Mouse (Mus musculus): ENCODE results near the gene Smg7. TPM values are rescaled to one million over a fixed set of nuclear protein-coding genes. Genes with fewer than 3 reads are reported as not detected.

Gene Smg7
- polyA plus RNA-seq, 1 experiment from 2014 or later, result 21.9 TPM

DNA sequence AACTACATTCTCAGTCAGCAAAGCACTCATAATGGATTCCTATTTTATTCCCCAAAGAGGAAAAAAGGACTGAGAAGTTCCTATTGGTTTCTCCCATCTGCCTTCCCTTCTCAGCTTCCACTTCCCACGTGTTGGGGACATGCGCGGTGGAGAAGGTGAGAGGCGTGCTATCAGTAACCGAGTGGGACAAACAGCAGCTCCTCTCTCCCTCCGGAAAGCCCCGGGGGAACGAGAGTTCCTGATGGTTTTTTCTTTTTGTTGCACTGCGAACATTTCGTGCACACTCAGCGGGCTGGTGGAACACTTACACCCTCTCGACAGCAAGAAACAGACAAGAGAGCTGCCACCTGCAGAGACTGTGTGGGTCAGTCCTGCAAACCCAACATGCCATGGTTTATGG is 63.6 kb downstream of the Smg7 start:
- Histone ChIP-seq H3K36me3 (peaks cover 66% of the 10 kb centered on the region), H3K27me3 (no peaks in the 10 kb centered on the region), H3K4me1 (replicated peaks) (no peaks in the 10 kb centered on the region), H3K9me3 (replicated peaks) (no peaks in the 10 kb centered on the region), H3K27ac (no peak overlapping the region), H3K9ac (no peak overlapping the region), H3K4me2 (no peak overlapping the region), H3K4me3 (no peak overlapping the region)
- no peak for ATAC-seq (replicated peaks; ENCODE audit: insufficient number of reproducible peaks, insufficient read depth, low FRiP score, low read depth)
- WGBS, result 81% methylated on average over 12 of the region's 12 CpGs

DNA sequence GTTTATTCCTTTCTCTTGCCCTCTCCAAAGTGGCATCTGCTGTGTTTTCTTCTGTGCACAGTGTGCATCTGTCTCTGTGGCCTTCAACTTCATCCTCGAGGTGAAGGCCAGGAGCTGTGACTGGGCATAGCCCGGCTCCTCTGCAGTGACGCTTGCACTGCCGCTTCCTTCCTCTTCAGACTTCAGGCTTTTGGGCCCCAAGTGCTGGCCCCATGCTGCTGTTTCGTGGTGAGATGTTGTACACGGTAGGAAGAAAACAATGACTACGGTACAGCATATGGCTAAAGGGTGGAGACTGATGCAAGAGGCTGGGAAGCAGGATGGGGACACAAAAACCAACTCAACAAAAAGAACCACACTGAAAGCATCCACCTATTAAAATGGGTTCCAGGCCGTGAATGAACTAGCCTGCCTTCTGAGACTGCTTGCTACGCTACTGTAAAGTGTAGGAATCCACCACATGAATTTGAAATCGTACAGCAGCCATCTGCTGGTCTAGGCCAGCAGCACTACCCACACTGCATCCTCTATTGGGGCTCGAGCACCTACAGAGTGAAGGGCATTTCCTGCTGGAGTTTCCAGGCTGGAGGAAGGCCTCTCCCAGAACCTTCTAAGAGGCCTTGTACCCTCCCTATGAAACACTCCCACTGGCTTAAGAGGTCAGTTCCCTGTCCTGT is 64.3 kb downstream of the Smg7 start:
- peaks cover 59% of the 10 kb centered on the region for H3K36me3 ChIP-seq
- H3K4me1 ChIP-seq (replicated peaks), result no peaks in the 10 kb centered on the region
- 80% methylated on average over 11 of the region's 11 CpGs for WGBS
- no peak overlapping the region for H3K4me2 ChIP-seq
- no peak overlapping the region for H3K27ac ChIP-seq
- no peak overlapping the region for H3K9ac ChIP-seq
- no peak overlapping the region for H3K4me3 ChIP-seq
- no peaks in the 10 kb centered on the region for H3K27me3 ChIP-seq
- ATAC-seq (replicated peaks; ENCODE audit: insufficient number of reproducible peaks, insufficient read depth, low FRiP score, low read depth), result no peak
- no peaks in the 10 kb centered on the region for H3K9me3 ChIP-seq (replicated peaks)

DNA sequence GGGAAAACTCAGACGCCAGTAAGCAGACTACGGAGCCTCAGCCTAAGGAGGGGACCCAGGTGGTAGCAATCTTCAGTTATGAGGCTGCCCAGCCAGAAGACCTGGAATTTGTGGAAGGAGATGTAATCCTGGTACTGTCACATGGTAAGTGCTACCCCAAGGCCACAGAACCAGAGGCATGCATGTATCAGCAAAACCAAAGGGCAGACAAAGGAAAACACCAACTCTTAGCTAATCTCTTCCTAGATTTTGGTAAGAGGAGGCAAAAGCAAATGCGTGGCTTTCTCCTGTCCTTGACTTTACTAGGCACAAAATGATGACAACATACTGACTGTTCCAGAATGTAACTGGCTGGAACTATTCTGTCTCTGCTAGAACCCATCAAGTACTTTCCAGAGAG is 67.4 kb downstream of the Smg7 start:
- Histone ChIP-seq H3K9ac (no peak overlapping the region), H3K36me3 (peaks cover 33% of the 10 kb centered on the region), H3K4me2 (no peak overlapping the region), H3K27me3 (no peaks in the 10 kb centered on the region), H3K27ac (no peak overlapping the region), H3K9me3 (replicated peaks) (no peaks in the 10 kb centered on the region), H3K4me1 (replicated peaks) (no peaks in the 10 kb centered on the region), H3K4me3 (no peak overlapping the region)
- ATAC-seq (replicated peaks; ENCODE audit: insufficient number of reproducible peaks, insufficient read depth, low FRiP score, low read depth), result no peak
- WGBS, result 89% methylated on average over 3 of the region's 3 CpGs

DNA sequence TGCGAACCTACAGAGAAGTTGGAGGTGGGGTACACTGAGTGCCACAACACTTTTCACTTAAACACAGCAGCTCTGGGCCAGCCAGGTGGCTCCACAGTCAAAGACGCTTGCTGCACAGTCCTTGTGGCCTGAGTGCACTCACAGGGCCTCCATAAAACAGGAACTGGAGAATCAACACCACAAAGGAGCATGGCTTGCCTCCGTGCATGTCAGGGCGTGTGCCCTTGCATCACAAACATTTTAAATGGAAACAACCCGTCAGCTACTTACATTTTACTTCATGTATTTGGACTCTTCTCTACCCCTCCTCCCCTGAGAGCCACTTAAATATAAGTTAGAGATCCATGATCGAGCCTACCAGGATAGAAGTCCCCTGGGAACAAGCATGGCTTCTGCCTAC is 70.1 kb downstream of the Smg7 start:
- H3K27me3 ChIP-seq, result no peaks in the 10 kb centered on the region
- WGBS, result 84% methylated on average over 6 of the region's 6 CpGs
- no peak overlapping the region for H3K4me3 ChIP-seq
- H3K4me2 ChIP-seq, result no peak overlapping the region
- H3K27ac ChIP-seq, result no peak overlapping the region
- H3K9ac ChIP-seq, result no peak overlapping the region
- ATAC-seq (replicated peaks; ENCODE audit: insufficient number of reproducible peaks, insufficient read depth, low FRiP score, low read depth), result no peak
- no peaks in the 10 kb centered on the region for H3K4me1 ChIP-seq (replicated peaks)
- no peaks in the 10 kb centered on the region for H3K9me3 ChIP-seq (replicated peaks)
- peaks cover 9% of the 10 kb centered on the region for H3K36me3 ChIP-seq

DNA sequence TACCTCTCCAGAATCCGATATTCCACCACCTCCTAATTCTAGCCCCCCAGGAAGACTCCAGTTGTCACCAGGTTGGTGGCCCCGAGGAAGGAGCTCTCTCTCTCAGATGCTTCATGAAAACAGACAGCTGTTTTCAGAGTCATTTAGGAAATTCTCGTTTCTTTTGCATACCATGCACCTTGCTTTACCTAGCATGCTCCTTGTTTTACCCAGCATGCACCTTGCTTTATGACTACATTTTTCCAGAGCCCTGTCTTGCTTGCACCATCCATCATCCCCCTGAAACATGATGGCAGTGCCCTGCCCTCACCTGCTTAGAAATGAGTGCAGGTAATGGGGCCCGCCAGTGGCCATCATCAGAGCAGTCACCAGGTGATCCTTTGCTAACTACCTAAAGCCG is 70.8 kb downstream of the Smg7 start:
- no peak overlapping the region for H3K4me2 ChIP-seq
- no peak overlapping the region for H3K4me3 ChIP-seq
- no peak overlapping the region for H3K9ac ChIP-seq
- H3K36me3 ChIP-seq, result peaks cover 4% of the 10 kb centered on the region; the same call in 1 of the 2 replicates
- no peaks in the 10 kb centered on the region for H3K27me3 ChIP-seq
- no peak overlapping the region for H3K27ac ChIP-seq
- H3K9me3 ChIP-seq (replicated peaks), result no peaks in the 10 kb centered on the region
- no peak for ATAC-seq (replicated peaks; ENCODE audit: insufficient number of reproducible peaks, insufficient read depth, low FRiP score, low read depth)
- H3K4me1 ChIP-seq (replicated peaks), result no peaks in the 10 kb centered on the region
- 72% methylated on average over 5 of the region's 5 CpGs for WGBS

- Histone ChIP-seq H3K9ac (no peak overlapping the region), H3K4me1 (replicated peaks) (no peaks in the 10 kb centered on the region), H3K36me3 (no peaks in the 10 kb centered on the region), H3K4me3 (no peak overlapping the region), H3K4me2 (no peak overlapping the region), H3K9me3 (replicated peaks) (no peaks in the 10 kb centered on the region), H3K27ac (no peak overlapping the region), H3K27me3 (no peaks in the 10 kb centered on the region)
- WGBS, result 83% methylated on average over 8 of the region's 8 CpGs
- ATAC-seq (replicated peaks; ENCODE audit: insufficient number of reproducible peaks, insufficient read depth, low FRiP score, low read depth), result no peak
Measured at GRCm38 (mm10) chr1:152831003-152831402, 71.4 kb downstream of the Smg7 start.

DNA sequence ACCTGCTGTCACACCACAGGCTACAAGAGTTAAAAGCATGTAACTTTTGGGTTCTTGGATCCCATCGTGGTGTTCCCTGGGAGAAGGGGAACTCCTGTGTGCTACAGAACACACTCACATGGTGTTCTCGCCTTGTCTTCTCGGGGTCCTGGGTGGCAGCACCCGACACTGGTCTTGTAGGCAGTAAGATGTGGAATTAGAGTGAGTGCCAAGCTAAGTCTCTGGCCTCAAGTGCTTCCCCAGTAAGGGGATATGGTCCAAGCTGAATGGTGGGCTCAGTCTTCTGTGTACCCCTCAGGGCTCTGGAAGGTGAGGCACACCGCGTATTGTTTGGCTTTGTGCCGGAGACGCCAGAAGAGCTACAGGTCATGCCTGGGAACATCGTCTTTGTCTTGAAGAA is 72.4 kb downstream of the Smg7 start:
- Histone ChIP-seq H3K27me3 (no peaks in the 10 kb centered on the region), H3K4me1 (replicated peaks) (no peaks in the 10 kb centered on the region), H3K4me3 (no peak overlapping the region), H3K9ac (no peak overlapping the region), H3K9me3 (replicated peaks) (no peaks in the 10 kb centered on the region), H3K4me2 (no peak overlapping the region), H3K27ac (no peak overlapping the region), H3K36me3 (no peaks in the 10 kb centered on the region)
- WGBS, result 89% methylated on average over 9 of the region's 9 CpGs
- no peak for ATAC-seq (replicated peaks; ENCODE audit: insufficient number of reproducible peaks, insufficient read depth, low FRiP score, low read depth)

DNA sequence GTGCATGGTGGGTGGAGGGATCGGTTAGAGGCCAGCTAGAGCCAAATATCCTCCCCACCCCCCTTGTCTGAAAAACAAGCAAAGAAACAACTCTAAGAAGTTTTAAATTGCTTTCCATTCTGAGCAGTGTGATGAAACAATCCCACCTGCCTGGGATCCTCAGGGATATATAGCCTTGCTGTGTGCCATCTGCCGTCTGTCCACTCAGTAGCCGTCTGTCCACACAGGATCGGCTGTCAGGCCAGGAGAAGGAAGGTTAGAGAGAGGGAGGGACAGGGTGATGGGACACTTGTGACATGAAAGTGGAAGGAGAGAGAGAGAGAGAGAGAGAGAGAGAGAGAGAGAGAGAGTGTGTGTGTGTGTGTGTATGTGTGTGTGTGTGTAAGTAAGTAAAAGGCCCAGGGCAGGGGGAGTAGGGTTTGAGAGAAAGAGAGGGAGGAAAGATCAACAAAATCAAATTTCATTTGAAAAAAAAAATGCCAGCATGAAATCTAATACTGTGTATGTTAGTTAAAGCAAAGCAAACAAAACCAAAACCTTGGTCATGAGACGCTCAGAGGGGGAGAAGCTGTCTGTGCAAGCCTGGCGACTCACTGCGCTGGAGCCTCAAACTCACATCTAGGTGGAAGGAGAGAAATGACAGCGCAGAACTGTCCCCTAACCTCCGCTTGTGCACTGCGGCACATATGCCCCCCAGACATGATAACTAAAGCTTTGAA is 73.7 kb downstream of the Smg7 start:
- ATAC-seq (replicated peaks; ENCODE audit: insufficient number of reproducible peaks, insufficient read depth, low FRiP score, low read depth), result no peak

DNA sequence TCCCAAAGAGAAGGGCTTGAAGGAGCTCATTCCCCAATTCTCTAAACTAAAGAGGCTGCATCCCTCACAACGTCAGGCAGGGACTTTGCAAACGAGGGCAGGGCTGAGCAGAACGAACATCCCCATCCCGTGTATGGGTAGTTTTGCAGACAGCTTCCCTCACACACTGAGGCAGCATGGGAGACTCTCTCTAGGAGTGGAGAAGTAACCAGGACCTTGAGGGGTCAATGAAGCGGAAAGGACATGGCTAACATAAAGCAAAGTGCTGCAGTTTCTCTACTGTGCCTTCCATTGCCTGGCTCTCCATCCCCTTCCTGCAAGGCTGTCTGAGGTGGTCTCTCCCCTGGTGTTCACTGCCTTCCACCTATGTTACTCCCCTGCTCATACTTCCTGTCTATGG is 74.3 kb downstream of the Smg7 start:
- H3K9ac ChIP-seq, result no peak overlapping the region
- no peaks in the 10 kb centered on the region for H3K36me3 ChIP-seq
- no peaks in the 10 kb centered on the region for H3K27me3 ChIP-seq
- no peaks in the 10 kb centered on the region for H3K4me1 ChIP-seq (replicated peaks)
- H3K9me3 ChIP-seq (replicated peaks), result no peaks in the 10 kb centered on the region
- no peak overlapping the region for H3K4me3 ChIP-seq
- no peak for ATAC-seq (replicated peaks; ENCODE audit: insufficient number of reproducible peaks, insufficient read depth, low FRiP score, low read depth)
- WGBS, result 76% methylated on average over 5 of the region's 5 CpGs
- H3K4me2 ChIP-seq, result no peak overlapping the region
- H3K27ac ChIP-seq, result no peak overlapping the region

More for the DNA sequence above, 73.7 kb downstream of the Smg7 start:
- Histone ChIP-seq H3K9ac (no peak overlapping the region), H3K9me3 (replicated peaks) (no peaks in the 10 kb centered on the region), H3K4me1 (replicated peaks) (no peaks in the 10 kb centered on the region), H3K27me3 (no peaks in the 10 kb centered on the region), H3K36me3 (no peaks in the 10 kb centered on the region), H3K4me3 (no peak overlapping the region), H3K27ac (no peak overlapping the region), H3K4me2 (no peak overlapping the region)
- 72% methylated on average over 10 of the region's 10 CpGs for WGBS

DNA sequence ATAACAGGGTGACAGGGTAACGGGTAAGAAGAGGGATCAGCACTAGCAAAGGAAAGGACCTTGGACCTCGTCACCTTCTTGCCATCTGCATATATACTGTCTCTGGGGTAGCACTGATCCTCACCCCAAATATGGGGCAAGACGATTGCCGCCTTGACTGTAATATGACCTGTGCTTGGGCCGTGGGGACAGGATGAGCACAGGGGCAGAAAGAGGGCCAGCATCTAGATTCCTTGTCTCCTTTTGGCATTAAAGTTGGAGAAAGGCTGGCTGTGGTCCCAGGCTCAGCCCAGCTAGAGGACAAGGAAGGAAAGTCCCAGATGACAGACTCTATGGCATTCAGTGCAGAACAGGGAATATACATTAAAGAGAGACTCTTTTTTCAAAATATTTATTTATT is 76.0 kb downstream of the Smg7 start:
- H3K36me3 ChIP-seq, result no peaks in the 10 kb centered on the region
- no peak overlapping the region for H3K4me3 ChIP-seq
- H3K27ac ChIP-seq, result no peak overlapping the region
- no peak overlapping the region for H3K9ac ChIP-seq
- 72% methylated on average over 5 of the region's 5 CpGs for WGBS
- no peaks in the 10 kb centered on the region; the same call in 1 of the 2 replicates for H3K9me3 ChIP-seq (replicated peaks)
- ATAC-seq (replicated peaks; ENCODE audit: insufficient number of reproducible peaks, insufficient read depth, low FRiP score, low read depth), result no peak
- no peaks in the 10 kb centered on the region for H3K4me1 ChIP-seq (replicated peaks)
- H3K4me2 ChIP-seq, result no peak overlapping the region
- no peaks in the 10 kb centered on the region for H3K27me3 ChIP-seq

DNA sequence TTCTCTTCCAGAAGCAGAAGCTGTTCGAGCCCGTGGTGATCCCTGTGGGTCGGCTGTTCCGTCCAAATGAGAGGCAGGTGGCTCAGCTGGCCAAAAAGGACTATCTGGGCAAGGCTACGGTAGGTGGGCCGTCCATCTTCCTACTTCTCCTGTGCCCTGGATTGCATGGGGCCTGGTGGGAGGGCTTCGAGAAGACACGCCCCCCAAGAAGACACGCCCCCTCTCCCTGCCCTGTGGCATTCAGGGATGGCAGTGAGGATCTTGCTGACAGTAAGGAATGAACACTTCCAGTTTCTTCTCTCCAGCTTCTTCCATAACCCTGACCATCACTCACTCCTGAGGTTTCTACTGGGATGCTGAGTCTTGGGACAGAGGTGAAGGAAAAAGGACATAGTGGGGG is 78.2 kb downstream of the Smg7 start:
- H3K4me2 ChIP-seq, result no peak overlapping the region
- no peaks in the 10 kb centered on the region for H3K27me3 ChIP-seq
- H3K9ac ChIP-seq, result no peak overlapping the region
- H3K4me3 ChIP-seq, result no peak overlapping the region
- ATAC-seq (replicated peaks; ENCODE audit: insufficient number of reproducible peaks, insufficient read depth, low FRiP score, low read depth), result no peak
- H3K36me3 ChIP-seq, result no peaks in the 10 kb centered on the region
- WGBS, result 72% methylated on average over 9 of the region's 9 CpGs
- 0 out of 2 replicates have a peak, but pooled peaks cover 3% of the 10 kb centered on the region for H3K4me1 ChIP-seq (replicated peaks)
- H3K9me3 ChIP-seq (replicated peaks), result no peaks in the 10 kb centered on the region; the same call in 1 of the 2 replicates
- no peak overlapping the region for H3K27ac ChIP-seq

- no peak overlapping the region for H3K4me3 ChIP-seq
- 79% methylated on average over 4 of the region's 4 CpGs for WGBS
- H3K9ac ChIP-seq, result no peak overlapping the region
Measured at GRCm38 (mm10) chr1:152821746-152822145, 80.7 kb downstream of the Smg7 start.

More at GRCm38 (mm10) chr1:152821746-152822145, 80.7 kb downstream of the Smg7 start:
- no peaks in the 10 kb centered on the region for H3K36me3 ChIP-seq
- no peak overlapping the region for H3K4me2 ChIP-seq
- H3K27ac ChIP-seq, result no peak overlapping the region
- no peaks in the 10 kb centered on the region; the same call in 1 of the 2 replicates for H3K9me3 ChIP-seq (replicated peaks)
- no peaks in the 10 kb centered on the region for H3K27me3 ChIP-seq
- H3K4me1 ChIP-seq (replicated peaks), result peaks cover 18% of the 10 kb centered on the region
- no peak for ATAC-seq (replicated peaks; ENCODE audit: insufficient number of reproducible peaks, insufficient read depth, low FRiP score, low read depth)

All from heart, embryonic 15.5 days (tissue).